Mouse (Mus musculus): ENCODE measurements around the gene Ccdc188. TPM values are rescaled to one million over a fixed set of nuclear protein-coding genes. Genes with fewer than 3 reads are reported as not detected.
"Not testable (repeated sequence)": the region's sequence is repeated elsewhere in the genome, so short reads cannot be mapped to it uniquely, and the experiment has no call there.

The Ccdc188 gene
- total and polyA plus RNA-seq, 2 experiments: not detected

- no peak overlapping the region for H3K9ac ChIP-seq (ENCODE audit: low read depth, low read length)
- H3K36me3 ChIP-seq (ENCODE audit: control insufficient read depth, insufficient read depth, low read length): no peaks in the 10 kb centered on the region
- 74% methylated on average over 5 of the region's 5 CpGs for WGBS
- no peak overlapping the region for H3K4me3 ChIP-seq (ENCODE audit: insufficient read depth, low read depth, low read length)
- no peak for DNase-seq (ENCODE audit: extremely low read depth, low read depth, low spot score)
- no peaks in the 10 kb centered on the region for H3K4me1 ChIP-seq (ENCODE audit: control insufficient read depth, insufficient read depth, low read length)
- H3K27ac ChIP-seq (replicated peaks; ENCODE audit: insufficient read depth, low read depth, low read length): no peak overlapping the region
- no peaks in the 10 kb centered on the region for H3K27me3 ChIP-seq (ENCODE audit: control insufficient read depth, insufficient read depth, low read length)
- no peaks in the 10 kb centered on the region for H3K79me2 ChIP-seq (ENCODE audit: control insufficient read depth, insufficient read depth, low read length)
- TF ChIP-seq CTCF (IDR thresholded peaks at IDR 0.05; ENCODE audit: low read depth, low read length) (no peak), POLR2A (IDR thresholded peaks at IDR 0.05; ENCODE audit: extremely low read depth, insufficient read depth, low read length) (no peak)
Measured at GRCm38 (mm10) chr16:18195068-18195467, 22.6 kb upstream of the Ccdc188 start.

GRCm38 (mm10) chr16:18195561-18195960, 22.1 kb upstream of the Ccdc188 start:
- not testable (repeated sequence) for H3K79me2 ChIP-seq (ENCODE audit: control insufficient read depth, insufficient read depth, low read length); H3K27me3 ChIP-seq (ENCODE audit: control insufficient read depth, insufficient read depth, low read length); H3K9ac ChIP-seq (ENCODE audit: low read depth, low read length); DNase-seq (ENCODE audit: extremely low read depth, low read depth, low spot score); H3K4me3 ChIP-seq (ENCODE audit: insufficient read depth, low read depth, low read length); H3K36me3 ChIP-seq (ENCODE audit: control insufficient read depth, insufficient read depth, low read length); H3K27ac ChIP-seq (replicated peaks; ENCODE audit: insufficient read depth, low read depth, low read length); H3K4me1 ChIP-seq (ENCODE audit: control insufficient read depth, insufficient read depth, low read length)
- 60% methylated on average over 3 of the region's 3 CpGs for WGBS

GRCm38 (mm10) chr16:18197881-18198280, 19.8 kb upstream of the Ccdc188 start:
- no peak overlapping the region for H3K9ac ChIP-seq (ENCODE audit: low read depth, low read length)
- H3K4me1 ChIP-seq (ENCODE audit: control insufficient read depth, insufficient read depth, low read length): no peaks in the 10 kb centered on the region
- H3K27me3 ChIP-seq (ENCODE audit: control insufficient read depth, insufficient read depth, low read length): no peaks in the 10 kb centered on the region
- 82% methylated on average over 6 of the region's 6 CpGs for WGBS
- no peak overlapping the region for H3K27ac ChIP-seq (replicated peaks; ENCODE audit: insufficient read depth, low read depth, low read length)
- no peak overlapping the region for H3K4me3 ChIP-seq (ENCODE audit: insufficient read depth, low read depth, low read length)
- H3K79me2 ChIP-seq (ENCODE audit: control insufficient read depth, insufficient read depth, low read length): no peaks in the 10 kb centered on the region
- no peak for DNase-seq (ENCODE audit: extremely low read depth, low read depth, low spot score)
- H3K36me3 ChIP-seq (ENCODE audit: control insufficient read depth, insufficient read depth, low read length): no peaks in the 10 kb centered on the region
- TF ChIP-seq POLR2A (IDR thresholded peaks at IDR 0.05; ENCODE audit: extremely low read depth, insufficient read depth, low read length): no peak
- TF ChIP-seq CTCF (IDR thresholded peaks at IDR 0.05; ENCODE audit: low read depth, low read length): no peak

DNA sequence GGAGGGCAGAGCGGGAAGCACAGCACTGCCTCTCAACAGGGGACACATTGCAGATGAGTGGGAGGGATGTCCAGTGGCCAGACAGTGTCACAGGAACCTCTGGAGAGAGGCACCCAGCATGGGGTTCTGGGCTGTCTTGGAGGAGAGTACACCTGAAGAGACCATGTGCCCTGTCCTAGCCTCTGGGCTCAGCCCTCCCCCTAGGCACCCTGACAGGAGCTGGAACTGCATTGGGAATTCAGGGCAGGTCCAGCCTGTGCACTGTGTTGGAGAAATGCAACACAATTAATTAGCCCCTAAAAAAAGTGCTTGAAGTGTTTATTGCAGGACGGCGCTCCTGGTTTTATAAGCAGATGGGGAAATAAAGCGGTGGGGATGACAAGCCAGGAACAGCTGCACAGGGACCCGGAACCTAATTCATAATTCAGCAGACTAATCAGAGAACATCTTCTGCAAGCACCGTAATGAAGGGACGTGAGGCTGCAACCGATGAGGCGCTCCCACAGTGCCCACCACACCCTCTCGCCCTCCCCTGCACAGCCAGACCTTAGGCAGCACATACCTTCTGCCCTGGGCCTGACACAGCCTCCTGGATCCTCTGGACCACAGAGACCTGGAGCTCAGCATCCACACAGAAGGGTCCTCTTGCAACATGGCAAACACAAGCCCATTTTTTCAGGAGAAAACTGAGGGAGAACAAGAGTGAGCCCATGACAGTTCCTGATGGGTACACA, 19.1 kb upstream of the Ccdc188 start:
- 85% methylated on average over 10 of the region's 10 CpGs for WGBS

DNA sequence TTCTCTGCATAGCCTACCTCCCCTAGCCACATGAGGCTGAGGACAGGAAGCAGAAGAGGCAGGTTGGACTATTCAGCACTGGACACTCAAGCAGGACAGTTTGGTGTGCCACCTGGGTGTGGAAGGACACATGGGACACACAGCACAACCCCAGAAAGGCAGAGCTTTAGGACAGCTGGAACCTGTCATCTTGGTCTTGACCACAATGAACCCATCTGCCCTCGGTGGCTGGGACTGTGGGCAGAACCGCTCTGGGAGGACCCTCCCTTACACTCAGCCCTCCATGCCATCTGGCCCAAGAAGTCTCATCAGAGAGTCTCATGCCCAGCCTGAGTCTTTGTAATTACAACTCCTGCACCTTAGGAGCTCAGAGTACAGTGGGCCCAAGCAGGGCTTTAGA, 17.6 kb upstream of the Ccdc188 start:
- Histone ChIP-seq H3K9ac (ENCODE audit: low read depth, low read length) (no peak overlapping the region), H3K27ac (replicated peaks; ENCODE audit: insufficient read depth, low read depth, low read length) (no peak overlapping the region), H3K36me3 (ENCODE audit: control insufficient read depth, insufficient read depth, low read length) (no peaks in the 10 kb centered on the region), H3K79me2 (ENCODE audit: control insufficient read depth, insufficient read depth, low read length) (no peaks in the 10 kb centered on the region), H3K4me1 (ENCODE audit: control insufficient read depth, insufficient read depth, low read length) (no peaks in the 10 kb centered on the region), H3K27me3 (ENCODE audit: control insufficient read depth, insufficient read depth, low read length) (no peaks in the 10 kb centered on the region), H3K4me3 (ENCODE audit: insufficient read depth, low read depth, low read length) (no peak overlapping the region)
- TF ChIP-seq POLR2A (IDR thresholded peaks at IDR 0.05; ENCODE audit: extremely low read depth, insufficient read depth, low read length) (no peak), CTCF (IDR thresholded peaks at IDR 0.05; ENCODE audit: low read depth, low read length) (no peak)
- WGBS: 86% methylated on average over 2 of the region's 2 CpGs
- no peak for DNase-seq (ENCODE audit: extremely low read depth, low read depth, low spot score)

More for the DNA sequence above, 19.1 kb upstream of the Ccdc188 start:
- Histone ChIP-seq H3K4me3 (ENCODE audit: insufficient read depth, low read depth, low read length) (no peak overlapping the region), H3K79me2 (ENCODE audit: control insufficient read depth, insufficient read depth, low read length) (no peaks in the 10 kb centered on the region), H3K27ac (replicated peaks; ENCODE audit: insufficient read depth, low read depth, low read length) (no peak overlapping the region), H3K9ac (ENCODE audit: low read depth, low read length) (no peak overlapping the region), H3K36me3 (ENCODE audit: control insufficient read depth, insufficient read depth, low read length) (no peaks in the 10 kb centered on the region), H3K27me3 (ENCODE audit: control insufficient read depth, insufficient read depth, low read length) (no peaks in the 10 kb centered on the region), H3K4me1 (ENCODE audit: control insufficient read depth, insufficient read depth, low read length) (no peaks in the 10 kb centered on the region)
- TF ChIP-seq CTCF (IDR thresholded peaks at IDR 0.05; ENCODE audit: low read depth, low read length) (no peak), POLR2A (IDR thresholded peaks at IDR 0.05; ENCODE audit: extremely low read depth, insufficient read depth, low read length) (no peak)
- no peak for DNase-seq (ENCODE audit: extremely low read depth, low read depth, low spot score)

- WGBS: 59% methylated on average over 1 of the region's 1 CpGs
- H3K9ac ChIP-seq (ENCODE audit: low read depth, low read length): no peak overlapping the region
- no peaks in the 10 kb centered on the region for H3K27me3 ChIP-seq (ENCODE audit: control insufficient read depth, insufficient read depth, low read length)
- no peak overlapping the region for H3K27ac ChIP-seq (replicated peaks; ENCODE audit: insufficient read depth, low read depth, low read length)
- no peak for TF ChIP-seq POLR2A (IDR thresholded peaks at IDR 0.05; ENCODE audit: extremely low read depth, insufficient read depth, low read length)
- H3K79me2 ChIP-seq (ENCODE audit: control insufficient read depth, insufficient read depth, low read length): no peaks in the 10 kb centered on the region
- no peak for DNase-seq (ENCODE audit: extremely low read depth, low read depth, low spot score)
- no peak overlapping the region for H3K4me3 ChIP-seq (ENCODE audit: insufficient read depth, low read depth, low read length)
- no peaks in the 10 kb centered on the region for H3K36me3 ChIP-seq (ENCODE audit: control insufficient read depth, insufficient read depth, low read length)
- H3K4me1 ChIP-seq (ENCODE audit: control insufficient read depth, insufficient read depth, low read length): no peaks in the 10 kb centered on the region
Measured at GRCm38 (mm10) chr16:18201620-18202019, 16.1 kb upstream of the Ccdc188 start.
